Mouse (Mus musculus): ENCODE measurements at regions not wholly inside any gene's neighbourhood (a gene's known extent, or its start where the extent isn't known, plus 50 kb on each side); places are given as distances from the start of the nearest gene placed in this dataset.

DNA sequence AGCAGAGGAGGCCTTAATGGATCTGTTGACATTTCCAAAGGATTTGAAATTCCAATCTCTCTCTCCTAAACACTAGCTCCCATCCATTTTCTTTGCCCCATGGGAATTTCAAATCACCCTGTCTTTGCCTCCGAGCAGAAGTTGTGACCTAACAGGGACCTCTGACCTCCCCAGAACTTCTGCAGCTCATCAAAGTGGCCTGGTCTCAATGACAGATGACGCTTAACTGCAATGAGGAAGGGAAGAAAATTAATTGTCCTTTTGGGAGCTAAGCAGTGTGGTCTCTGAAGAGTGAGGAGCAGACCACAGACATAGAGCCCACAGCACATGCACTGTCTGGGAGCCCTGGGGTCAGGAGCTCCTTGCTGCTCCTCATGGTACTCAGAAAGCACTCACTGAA, 155.3 kb downstream of the Tox3 start:
- DNase-seq, result no peak

DNA sequence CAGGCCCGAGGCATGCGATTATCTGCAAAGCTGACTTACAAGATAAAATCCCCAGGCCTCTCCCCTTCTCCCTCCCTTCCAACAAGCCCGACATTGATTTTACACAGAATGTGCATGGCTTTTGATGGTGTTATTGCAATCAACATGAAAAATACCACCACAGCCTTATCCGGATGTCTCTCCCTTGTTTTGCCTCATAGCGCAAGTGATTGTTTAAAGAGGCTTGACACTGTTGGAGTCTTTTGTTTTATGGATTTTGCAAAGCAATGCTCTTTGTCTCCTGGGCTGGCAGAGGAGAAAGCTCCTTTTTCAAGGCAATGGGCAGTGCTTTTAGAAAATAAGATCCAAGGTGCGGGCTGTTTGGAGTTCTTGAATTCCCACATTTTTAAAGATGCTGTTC, 165.3 kb downstream of the Tox3 start:
- DNase-seq, result no peak

DNA sequence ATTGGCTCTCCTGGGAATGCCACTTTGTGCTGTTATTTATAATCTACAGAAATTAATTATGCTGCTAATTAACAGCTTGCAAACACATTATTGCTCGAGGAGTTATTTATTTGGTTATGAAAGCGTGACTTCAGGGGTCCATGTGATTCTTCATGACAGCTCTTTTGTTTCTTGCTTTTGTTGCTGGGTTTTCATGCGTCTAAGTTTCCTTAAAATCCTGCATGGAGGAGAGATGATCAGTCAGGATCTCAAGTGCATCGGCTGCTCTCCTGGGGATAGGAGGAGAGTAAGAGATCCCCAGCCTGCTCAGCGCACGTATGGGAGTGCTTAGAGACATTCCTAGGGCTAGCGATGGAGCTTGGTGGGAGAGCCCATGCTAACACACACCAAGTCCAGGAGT, 171.4 kb downstream of the Tox3 start:
- no peak for DNase-seq

DNA sequence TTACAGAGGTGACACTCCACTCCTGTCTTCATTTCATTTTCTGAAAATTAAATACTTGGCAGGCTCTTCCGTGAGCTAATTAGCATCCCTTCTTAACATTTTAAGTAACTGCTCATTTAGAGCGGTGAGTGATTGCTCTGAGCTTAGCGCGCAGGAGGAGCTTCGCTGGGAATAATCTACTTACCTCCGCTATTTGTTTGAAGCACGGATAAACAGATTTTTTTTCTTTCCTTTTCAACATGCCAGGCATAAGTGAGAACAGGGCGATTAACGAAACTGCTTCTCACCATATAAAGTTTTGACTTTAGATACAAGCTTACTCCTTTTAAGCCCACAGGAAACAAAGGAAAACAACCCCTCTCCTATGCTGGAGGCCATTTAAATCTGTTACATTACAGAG, 171.8 kb downstream of the Tox3 start:
- no peak for DNase-seq

DNA sequence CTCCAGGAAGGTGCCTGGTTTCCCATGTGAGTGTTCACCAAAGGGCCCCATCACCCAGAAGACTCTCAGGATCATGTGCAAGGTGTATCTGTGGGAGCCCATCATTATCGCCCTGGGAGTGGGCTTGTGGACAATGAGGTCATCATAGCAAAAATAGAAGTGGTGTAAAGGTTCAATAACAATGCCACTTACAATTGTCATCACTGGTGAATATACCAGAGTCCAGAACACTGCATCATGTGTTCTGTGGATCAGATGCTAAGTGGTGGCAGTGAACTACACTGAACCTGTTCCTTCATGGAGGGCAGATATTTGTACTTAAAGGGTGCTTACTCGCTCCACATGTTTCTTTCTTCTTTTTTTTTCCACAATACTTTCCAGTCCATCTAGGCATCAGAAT, 181.5 kb downstream of the Tox3 start:
- DNase-seq, result no peak

DNA sequence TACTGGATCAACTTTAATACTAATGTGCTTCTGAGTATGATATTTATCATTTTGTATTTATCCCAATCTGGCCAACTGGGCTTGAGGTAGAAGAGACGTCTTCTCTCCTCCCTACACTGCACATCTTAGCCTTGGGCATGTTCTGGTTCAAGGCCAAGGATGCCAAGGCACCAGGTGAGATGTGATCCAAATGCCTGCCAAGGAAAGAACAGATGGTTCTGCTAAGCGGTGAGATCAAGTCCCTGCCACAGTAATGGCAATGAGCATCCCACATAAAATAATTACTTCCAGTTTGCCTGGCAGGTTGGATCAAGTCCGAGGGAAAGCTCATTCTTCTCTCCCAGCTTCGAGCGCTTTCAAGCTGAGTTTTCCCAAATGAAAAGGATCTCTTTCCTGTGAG, 196.7 kb downstream of the Tox3 start:
- no peak for DNase-seq

DNA sequence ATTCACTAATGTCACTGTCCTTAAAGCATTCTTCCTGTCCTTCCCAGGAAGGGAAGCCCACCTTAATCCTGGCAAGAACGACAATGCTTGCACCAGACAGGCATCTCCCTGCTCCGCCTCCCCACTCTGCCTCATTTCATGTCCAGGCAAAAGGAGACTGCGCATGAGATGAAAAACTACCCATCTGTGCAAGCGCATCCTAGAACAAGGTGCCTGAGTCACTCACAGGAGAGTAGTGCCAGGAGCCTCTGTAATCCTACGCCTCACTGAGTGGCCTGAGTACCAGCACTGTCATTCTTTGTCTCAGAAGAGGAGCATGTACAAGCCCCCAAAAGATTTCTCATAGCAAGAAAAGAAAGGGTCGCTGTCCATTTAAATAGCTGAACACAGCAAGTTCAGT, 198.2 kb downstream of the Tox3 start:
- no peak for DNase-seq

DNA sequence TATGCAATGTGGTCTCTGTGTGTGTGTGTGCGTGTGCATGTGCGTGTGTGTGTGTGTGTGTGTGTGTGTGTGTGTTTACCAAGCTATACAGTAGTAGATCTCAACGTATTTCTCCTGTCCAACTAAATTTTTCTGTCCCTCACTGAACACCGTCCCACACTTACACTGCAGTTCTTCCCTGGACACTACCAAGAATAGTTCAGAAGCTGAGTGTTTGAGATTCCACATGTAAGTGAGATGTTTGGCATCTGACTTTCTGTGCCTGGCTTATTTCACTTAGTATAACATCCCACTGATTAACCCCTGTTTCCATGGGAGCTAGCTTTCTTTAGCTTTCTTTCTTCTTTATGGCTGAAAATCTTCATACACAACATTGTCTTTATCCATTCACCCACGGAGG, 213.5 kb downstream of the Tox3 start:
- peak; percentile 6 to 18 for DNase-seq

DNA sequence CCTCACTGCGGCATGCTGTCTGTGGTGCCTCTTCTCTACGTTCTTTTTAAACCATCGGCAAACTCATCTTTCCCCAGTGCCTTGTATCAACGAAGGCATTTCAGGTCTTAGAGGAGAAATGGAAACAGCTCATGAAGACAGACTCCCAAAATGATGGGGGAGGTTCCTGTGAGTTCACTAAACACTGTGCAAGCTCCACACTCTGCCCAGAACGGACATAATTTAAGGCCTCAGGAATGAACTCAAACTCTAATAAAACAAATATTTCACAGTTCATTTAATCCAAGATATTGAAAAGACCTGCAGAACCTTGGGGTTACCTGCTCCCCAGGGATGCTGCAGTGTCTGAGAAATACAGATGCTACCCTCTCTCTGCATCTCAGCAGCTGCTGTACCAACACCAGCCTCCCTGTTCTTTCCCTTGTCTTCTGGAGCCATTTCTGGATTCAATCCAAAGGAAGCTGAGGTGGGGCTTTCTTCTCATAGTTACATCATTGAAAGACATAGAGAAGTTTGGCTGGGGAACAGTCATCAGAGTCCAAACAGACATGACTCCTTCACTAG, 217.4 kb downstream of the Tox3 start:
- DNase-seq, result no peak

DNA sequence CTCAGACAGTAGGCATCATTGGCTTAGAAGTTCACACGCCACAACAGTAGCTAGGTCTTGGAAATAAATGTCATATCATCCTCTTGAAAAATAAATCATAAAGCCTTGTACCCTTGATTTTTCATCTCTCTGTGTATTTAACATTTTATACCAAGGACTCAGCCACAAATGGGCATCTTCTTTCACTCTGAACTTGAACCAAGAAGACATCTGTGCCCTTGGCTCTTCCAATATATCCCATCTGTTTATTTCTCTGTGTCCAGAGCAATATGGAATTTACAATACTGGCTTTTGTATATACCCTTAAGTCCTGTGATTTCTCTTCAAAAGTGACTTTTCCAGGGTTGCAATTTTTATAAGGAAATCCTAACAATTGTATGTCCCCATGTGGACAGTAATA, 222.7 kb downstream of the Tox3 start:
- no peak for DNase-seq

DNA sequence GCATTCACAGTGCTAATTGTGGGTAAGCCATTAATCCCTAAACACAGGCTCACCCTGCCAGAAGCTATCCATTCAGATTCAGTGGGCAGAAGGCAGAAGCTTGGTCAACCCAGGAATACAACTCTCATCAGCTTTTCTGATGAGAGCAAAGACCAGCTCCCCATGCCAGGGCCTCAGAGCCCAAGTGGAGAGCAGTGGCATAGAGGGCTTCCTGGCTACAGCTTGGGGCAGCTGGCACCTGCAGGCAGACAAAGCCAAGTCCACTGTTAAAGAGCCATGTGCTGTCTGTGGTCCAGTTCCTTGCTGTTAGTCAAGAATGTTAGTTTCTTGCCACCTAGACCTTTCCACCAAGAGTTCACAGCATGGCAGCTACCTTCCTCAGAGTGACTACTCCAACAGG, 225.0 kb downstream of the Tox3 start:
- no peak for DNase-seq

DNA sequence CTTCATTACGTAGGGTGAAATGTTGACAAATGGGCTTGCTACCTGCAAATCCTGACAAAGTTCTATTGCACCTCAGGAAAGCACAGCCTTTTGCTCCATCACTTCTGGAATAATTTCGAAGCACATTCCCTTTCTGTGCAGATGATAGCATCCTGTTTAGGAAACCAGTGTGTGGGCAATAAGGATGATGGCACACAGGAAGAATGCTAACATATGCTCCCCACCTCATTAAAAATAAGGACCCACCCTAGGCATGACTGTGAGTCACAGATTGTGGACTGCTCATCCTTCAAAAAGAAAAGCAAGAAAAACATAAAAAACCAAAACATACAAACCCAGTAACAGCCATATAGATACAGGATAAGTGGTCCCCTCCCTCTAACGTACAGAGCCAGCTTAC, 226.2 kb downstream of the Tox3 start:
- no peak for DNase-seq

DNA sequence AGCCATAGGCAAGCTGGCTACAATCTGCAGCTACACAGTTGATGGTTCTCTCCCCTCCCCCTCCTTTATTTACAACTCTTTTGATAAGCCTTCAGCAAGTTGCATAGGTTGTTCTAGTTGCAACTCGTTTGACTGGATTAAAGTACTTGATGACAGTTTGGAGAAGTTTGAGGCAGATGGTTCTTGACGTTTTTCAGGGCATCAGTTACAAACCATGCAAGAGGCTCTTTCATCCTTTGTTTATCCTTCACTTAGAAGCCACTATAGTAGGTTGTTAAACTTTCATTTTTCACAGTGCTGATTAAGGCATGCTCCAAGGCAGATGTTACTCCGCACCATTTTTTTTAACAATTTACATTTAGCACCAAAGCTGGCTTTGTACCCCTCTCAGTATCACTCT, 227.1 kb downstream of the Tox3 start:
- no peak for DNase-seq

DNA sequence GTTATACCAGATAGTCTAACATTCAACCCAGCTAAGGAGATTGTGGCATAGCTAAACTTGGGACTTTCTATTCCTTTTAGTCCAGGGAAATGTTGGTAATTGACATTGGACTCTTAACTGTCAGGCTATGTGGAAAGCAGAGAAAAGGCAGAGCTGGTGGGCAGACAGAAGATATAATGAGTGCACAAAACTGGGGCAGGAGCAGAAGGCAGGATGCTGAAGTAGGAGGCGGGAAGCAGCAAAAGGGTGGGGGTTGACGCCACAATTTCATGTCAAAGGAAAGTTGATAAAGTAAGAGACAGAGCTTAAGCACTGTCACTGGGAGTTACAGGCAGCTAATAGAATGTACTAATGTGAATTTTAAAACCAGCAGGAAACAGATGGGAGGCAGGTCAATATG, 232.7 kb downstream of the Tox3 start:
- DNase-seq, result no peak

DNA sequence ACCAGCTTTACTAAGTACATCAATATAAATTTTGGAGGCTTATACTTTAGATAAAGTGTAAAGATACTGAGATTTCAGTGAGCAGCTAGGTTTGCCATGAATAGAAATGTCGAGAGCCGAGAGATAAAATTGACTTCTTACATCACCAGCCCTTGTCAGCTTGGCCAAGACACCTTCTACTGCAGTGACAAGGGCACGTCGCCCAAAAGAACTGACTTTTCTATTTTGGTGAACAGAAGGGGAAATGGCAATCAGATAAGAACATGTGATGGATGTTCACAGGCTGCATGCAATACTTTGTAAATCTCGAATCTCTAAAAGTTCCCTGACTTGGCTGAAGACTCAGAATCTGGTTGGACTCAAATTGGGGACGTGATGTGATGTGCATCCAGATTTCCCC, 247.6 kb downstream of the Tox3 start:
- DNase-seq, result peak; percentile 16 to 37

DNA sequence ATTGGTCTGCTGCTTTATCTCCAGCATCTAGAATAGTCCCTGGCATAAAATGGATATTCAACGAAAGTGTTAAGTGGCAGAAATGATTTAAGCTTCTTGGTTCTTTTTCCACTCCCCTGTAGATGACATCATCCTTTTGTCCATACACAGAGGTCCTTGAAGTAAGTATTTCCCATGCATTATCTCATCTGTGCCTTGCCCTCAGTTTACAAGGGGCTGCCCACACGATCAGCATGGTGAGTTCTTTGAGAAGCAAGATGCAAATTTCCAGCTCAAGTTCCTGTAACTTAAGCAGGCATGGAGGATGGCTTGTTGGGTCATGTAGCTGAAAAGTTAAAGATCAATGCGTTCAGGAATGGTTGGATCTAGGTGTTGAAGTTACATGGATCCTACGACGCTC, 265.5 kb downstream of the Tox3 start:
- no peak for DNase-seq

DNA sequence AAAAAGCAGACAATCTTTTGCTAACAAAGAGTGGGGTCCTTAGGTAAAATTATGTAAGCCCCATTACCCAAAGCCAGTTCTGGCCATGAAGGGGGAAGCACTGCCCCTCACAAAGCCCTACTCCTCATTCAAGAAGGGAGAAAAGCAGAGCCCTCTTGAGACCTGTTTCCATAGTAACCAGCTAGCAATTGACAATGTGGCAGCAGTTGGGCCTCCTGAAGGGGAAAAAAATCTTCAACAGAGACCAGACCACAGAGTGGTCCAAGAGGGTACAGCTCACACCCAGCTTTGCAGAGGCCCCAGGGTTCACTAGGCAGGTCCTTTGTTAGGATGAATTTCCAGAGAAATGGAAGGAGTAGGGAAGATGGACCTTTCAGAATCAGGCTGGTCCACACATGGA, 271.8 kb downstream of the Tox3 start:
- DNase-seq, result no peak

DNA sequence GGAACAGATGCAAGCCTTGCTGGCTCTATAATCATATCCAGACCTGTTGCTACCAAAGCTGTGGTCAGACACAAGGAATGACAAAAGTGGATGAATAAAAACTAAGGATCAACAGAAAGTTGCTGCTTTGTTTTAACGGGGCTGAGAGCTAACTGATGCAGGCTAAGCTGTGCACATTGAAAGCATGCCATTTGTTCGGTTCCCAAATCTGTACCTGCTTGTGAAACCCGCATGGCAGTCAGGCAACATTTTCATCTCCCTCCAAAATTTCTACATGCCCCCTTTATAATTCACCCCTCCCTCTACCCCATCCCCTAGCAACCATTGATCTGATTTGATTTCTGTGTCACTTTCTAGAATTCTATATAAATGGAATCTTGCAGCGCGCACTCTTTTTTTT, 272.3 kb downstream of the Tox3 start:
- DNase-seq, result no peak

DNA sequence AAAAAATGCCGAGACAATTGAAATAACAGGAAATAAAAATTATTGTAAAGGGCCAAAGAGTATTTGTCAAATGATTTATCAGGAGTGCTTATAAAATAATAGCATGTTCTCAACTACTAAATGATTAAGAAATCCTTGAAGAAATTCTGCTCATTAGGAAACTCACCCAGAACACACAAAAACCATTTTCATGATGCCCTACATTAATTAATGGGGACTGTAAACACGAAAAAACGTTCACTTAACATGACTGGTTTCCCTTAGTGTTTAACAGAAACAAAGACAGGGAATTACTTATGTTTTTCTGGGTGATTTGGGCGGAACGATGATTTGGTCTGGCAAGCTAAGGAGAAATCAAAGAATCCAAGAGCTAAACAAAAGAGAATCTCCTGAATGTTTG, 278.1 kb downstream of the Tox3 start:
- no peak for DNase-seq

DNA sequence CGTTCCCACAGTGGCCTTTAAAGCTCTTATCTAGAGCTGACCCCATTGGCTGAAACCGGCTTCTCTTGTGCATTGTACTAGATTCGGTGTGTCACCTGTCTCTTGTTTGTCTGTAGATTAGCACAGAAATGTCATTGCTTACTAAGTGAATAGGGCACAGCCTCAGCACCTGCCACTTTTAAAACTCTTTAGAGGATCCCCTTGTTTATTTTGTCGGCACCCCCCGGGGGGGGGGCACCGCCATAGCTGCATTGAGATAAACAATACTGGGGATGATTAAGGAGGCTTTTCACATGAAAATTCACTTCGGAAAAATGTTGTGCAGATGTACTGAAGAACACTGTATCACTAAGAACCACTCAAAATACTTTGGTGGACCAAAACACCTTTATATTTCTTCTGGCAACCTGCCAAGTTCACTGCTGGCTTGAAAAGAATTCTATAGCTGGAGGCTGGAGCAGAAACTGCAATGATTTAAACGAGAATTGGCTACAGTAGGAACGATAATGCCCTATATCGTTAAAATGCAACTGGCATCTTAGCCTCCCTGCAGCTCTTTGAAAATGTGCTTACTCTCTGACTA, 278.6 kb downstream of the Tox3 start:
- DNase-seq, result no peak

DNA sequence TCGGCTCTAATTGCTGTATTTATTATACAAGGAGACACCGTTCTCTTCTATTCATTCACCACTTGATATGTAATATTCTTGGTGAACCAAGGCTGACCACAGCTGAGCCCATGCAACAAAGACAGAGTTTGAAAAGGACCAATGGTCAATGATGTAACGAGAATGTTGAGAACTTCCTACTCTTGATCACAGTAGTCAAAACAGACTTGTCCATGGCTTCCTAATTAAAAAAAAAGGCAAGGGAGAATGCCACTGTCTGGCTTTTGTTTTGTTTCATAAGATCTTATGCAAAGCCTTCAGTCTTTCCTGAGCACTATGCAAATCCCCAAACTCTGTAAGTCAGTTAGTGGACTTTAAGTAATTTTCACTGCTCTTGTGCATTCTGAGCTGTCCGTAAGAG, 279.7 kb downstream of the Tox3 start:
- no peak for DNase-seq

DNA sequence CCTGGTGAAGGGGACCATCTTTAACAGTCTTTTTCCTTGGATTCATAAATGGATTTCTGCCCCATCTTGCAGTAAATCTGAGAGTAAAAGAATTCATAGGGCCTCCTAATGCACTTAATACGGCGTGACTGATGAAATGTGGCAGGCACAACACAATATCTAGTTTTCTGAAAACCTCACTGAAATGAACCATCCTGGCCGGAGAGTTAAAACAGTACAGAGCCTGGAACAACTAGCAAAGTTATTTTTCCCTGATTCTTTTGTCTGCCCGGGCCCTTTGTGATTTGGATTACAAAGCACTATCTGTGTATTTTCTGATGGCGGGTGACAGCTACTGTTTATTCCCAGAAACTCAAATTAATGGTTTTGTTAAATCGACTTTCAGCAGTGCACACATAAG, 283.8 kb downstream of the Tox3 start:
- no peak for DNase-seq

DNA sequence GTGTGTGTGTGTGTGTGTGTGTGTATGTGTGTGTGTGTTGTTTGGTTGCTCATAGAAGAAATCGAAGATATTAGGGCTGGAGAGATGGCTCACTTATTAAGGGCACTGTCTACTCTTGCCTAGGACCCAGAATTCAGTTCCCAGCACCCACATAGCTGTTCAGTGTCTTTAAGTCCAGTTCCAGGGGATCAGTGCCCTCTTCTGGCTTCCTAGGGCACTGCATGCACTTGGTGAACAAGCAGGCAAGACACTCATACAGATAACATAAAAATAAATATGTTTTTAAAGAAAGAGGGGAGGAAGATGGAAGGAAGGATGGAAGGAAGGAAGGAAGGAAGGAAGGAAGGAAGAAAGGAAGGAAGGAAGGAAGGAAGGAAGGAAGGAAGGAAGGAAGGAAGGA, 284.9 kb downstream of the Tox3 start:
- DNase-seq, result no peak

DNA sequence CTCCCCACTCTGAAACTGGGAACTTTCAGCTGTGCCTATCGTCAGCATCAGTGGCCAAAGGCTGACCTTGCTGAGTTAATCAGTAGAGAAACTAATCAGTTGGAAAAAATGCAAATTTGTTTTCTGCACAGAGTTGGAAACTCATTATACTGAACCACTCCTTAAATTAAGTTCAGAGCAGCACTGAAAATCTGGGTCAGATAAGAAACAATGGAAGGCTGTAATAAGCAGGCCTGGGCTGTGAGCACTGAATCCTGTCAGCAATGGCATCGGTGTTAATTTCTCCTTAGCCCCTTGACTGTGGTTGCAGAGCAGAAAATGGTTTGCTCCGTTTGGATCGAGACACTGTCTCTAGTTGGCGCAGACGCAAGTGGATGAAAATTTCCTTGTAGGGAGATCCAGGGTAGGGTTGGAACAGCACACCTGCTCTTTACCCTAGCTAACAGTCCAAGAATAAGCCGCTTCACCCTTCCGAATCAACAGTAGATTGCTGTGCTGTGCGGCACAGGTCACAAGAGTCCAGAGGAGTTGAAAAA, 289.4 kb downstream of the Tox3 start:
- DNase-seq, result no peak

DNA sequence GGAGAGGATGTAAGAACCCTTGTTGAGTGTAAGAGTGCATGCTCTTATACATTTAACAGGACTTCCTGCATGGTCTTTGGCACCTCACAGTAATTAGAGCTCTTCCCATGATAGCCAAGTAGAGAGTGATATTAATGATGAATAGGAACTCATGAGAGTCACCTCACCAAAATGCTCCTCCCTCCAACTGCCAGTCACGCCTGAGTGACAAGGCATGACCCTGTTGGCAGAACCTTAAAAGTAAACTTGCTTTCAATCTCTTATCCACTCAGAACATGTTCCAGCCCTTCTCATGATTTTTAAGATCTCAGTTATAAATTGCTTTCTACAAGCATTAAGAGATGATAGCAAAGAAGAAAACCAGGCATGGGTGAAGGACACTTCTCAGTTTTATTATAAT, 291.8 kb downstream of the Tox3 start:
- no peak for DNase-seq
